Mouse (Mus musculus): Measurements from ENCODE around the gene Gm4792. TPM values are rescaled to one million over a fixed set of nuclear protein-coding genes. Genes with fewer than 3 reads are reported as not detected.

Gm4792 gene
- total RNA-seq, 2 experiments from 2014 or later: not detected

Other genes starting within 250 kb of the Gm4792 start
- gene Nr2c1, start 150.7 kb downstream of the Gm4792 start, total RNA-seq (2021): 10 to 100 TPM; 13.1 to 16.4 TPM
- 100 to 1,000 TPM; 485 to 536 TPM for gene Ndufa12, start 100.0 kb downstream of the Gm4792 start, total RNA-seq (2021)
- gene Tmcc3, start 13.2 kb upstream of the Gm4792 start, total RNA-seq (2021): 10 to 100 TPM; 33.7 to 34.4 TPM